Mouse (Mus musculus) cerebellum, adult 2 months (tissue): ENCODE measurements around the gene Med24. TPM values are rescaled to one million over a fixed set of nuclear protein-coding genes. Genes with fewer than 3 reads are reported as not detected.

Experiments used
- DNase-seq, 2 experiments: peaks; one replicate each; pipeline ENCODE4 v3.0.0; 2021
- H3K27ac ChIP-seq: fragments of 200-500 bp; 2 replicates; pipeline ENCODE4 v1.5.1; 2012; ENCODE audit warnings: low read length, control low read depth, inconsistent platforms; ENCODE audit not compliant: insufficient read depth
- H3K27me3 ChIP-seq: fragments of 200-500 bp; 2 replicates; pipeline ENCODE4 v1.6.1; 2012; ENCODE audit warnings: inconsistent platforms, mild to moderate bottlenecking, low read length, moderate library complexity; ENCODE audit not compliant: control insufficient read depth, insufficient read depth
- H3K4me1 ChIP-seq: fragments of 200-500 bp; 2 replicates; pipeline ENCODE4 v1.6.1; 2011; ENCODE audit warnings: low read length; ENCODE audit not compliant: control insufficient read depth, insufficient read depth
- H3K4me3 ChIP-seq: fragments of 200-500 bp; replicated peaks from 2 replicates; pipeline ENCODE3; 2011; ENCODE audit warnings: mild to moderate bottlenecking, low read depth, low read length, control low read depth; ENCODE audit not compliant: insufficient read depth
- CTCF ChIP-seq: fragments of 200-500 bp; IDR thresholded peaks from 2 replicates; pipeline ENCODE4 v1.5.1; 2011; ENCODE audit warnings: low read depth, mild to moderate bottlenecking, control low read depth, low read length, moderate library complexity, borderline replicate concordance; ENCODE audit not compliant: insufficient read depth
- POLR2A ChIP-seq: fragments of 200-500 bp; IDR thresholded peaks from 2 replicates; pipeline ENCODE4 v1.6.1; 2011; ENCODE audit warnings: low read length, control low read depth, borderline replicate concordance; ENCODE audit not compliant: insufficient read depth
- WGBS: fragments of 180-500 bp; shearing (Covaris S2); methylation state at CpG from one replicate; pipeline ENCODE4 v1.1.7; 2018; 5-methylcytosine and 5-hydroxymethylcytosine counted together
- polyA plus RNA-seq: library from polyadenylated mRNA; depleted of rRNA; stranded (reverse); fragments of >200 nt; gene quantifications from 2 replicates; pipeline ENCODE4 v1.2.3, GENCODE M21; 2012

The Med24 gene
- polyA plus RNA-seq, 1 experiment, result 105 TPM

DNA sequence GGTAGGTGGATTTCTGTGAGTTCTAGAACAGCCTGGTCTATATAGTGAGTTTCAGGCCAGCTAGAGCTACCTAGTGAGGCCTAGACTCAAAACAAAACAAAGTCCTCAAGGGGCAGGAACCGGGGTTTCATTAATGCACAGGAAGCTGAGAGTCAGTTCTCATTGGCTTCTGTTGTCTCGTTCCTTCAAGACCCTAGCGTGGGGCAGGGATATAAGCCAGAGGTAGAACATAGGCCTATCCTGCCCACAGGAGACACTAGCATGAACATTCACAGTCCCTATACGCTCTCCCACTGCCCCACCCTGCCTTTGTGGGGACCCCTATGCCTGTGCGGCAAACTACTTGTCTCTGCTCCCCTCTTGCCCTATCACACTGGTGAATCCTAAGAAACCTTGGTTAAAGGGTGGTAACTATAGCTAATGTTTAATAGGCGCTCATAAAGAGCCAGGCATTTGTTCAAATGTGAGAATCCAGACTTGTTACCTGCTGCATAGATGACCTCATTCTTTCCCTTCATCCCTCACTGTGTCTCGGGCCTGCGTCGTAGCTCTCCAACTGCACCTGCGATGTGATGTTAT lies 23.4 kb upstream of the Med24 start:
- peak in 1 of 2 experiments; percentile 35 for DNase-seq
- 55% methylated on average over 10 of the region's 10 CpGs for WGBS
- peaks cover 84% of the 10 kb centered on the region for H3K4me1 ChIP-seq
- H3K27ac ChIP-seq, result peak overlapping the region; percentile 62
- H3K4me3 ChIP-seq, result no peak overlapping the region
- TF ChIP-seq POLR2A, result no peak
- no peaks in the 10 kb centered on the region for H3K27me3 ChIP-seq

DNA sequence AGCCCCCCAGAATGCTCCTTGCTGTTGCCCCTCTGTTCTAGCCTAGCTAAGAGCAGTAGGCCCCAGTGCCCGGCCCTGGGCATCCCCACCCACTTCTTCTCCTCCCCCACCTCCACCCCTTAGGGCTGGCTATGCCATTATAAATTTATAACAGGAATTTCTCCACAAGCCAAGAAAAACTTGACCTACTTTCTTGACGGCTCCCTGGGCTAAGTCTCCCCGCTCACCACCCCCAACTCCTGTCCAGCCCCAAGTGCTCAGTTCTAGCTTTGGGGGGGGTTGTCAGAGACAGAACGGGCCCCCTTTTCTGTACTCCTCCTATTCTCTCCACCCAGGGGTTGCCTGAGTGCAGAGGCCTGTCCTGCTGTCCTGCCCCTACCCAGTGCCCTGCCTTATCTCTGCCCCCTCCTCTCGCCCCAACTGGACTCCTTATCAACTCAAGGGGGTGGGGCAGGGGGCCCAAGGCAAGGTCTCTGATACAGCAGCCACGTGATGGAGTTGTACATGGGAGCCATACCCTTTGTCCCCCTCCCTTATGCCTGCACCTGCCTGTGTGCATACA lies 22.1 kb upstream of the Med24 start:
- TF ChIP-seq POLR2A, result no peak
- TF ChIP-seq CTCF, result no peak
- H3K4me3 ChIP-seq, result peak overlapping the region; percentile 9
- H3K4me1 ChIP-seq, result peaks cover 89% of the 10 kb centered on the region
- peak overlapping the region; percentile 100 for H3K27ac ChIP-seq
- peak; percentile 53 to 57 for DNase-seq
- no peaks in the 10 kb centered on the region for H3K27me3 ChIP-seq
- 8% methylated on average over 6 of the region's 6 CpGs for WGBS

GRCm38 (mm10) chr11:98750351-98751201 lies 21.3 kb upstream of the Med24 start:
- Histone ChIP-seq H3K4me1 (peaks cover 89% of the 10 kb centered on the region), H3K4me3 (peak overlapping the region; percentile 35), H3K27me3 (no peaks in the 10 kb centered on the region), H3K27ac (peak overlapping the region; percentile 100)
- TF ChIP-seq CTCF (no peak), POLR2A (no peak)
- 5% methylated on average over 16 of the region's 17 CpGs for WGBS
- DNase-seq, result peak; percentile 84

DNA sequence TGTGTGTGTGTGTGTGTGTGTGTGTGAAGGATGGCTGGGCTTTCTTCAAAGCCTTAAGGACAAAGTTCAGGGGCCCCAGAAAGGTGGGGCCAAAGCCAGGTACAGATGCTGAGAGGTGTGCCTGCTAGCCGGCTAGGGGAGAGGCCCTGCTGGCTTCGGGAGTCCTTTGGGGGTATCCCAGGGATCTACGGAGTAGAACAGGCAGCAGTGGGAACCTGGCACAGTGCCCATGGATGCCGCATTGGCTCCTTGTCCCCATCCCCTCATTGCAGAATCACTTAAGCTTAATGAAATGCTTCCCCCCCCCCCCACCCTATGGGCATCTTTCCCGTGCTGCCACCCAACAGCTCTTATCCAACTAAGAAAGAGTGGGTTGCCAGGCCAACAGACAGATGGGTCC lies 20.5 kb upstream of the Med24 start:
- H3K4me1 ChIP-seq, result peaks cover 83% of the 10 kb centered on the region
- peak; percentile 50 to 62 for DNase-seq
- TF ChIP-seq POLR2A (no peak), CTCF (no peak)
- peak overlapping the region; percentile 35 for H3K4me3 ChIP-seq
- 2% methylated on average over 5 of the region's 5 CpGs for WGBS
- peak overlapping the region; percentile 100 for H3K27ac ChIP-seq
- no peaks in the 10 kb centered on the region for H3K27me3 ChIP-seq

- 3% methylated on average over 15 of the region's 15 CpGs for whole genome bisulfite sequencing
- Histone ChIP-seq H3K27ac (peak overlapping the region; percentile 100), H3K4me1 (peaks cover 78% of the 10 kb centered on the region), H3K27me3 (no peaks in the 10 kb centered on the region), H3K4me3 (peak overlapping the region; percentile 55)
- DNase-seq, result peak in 1 of 2 experiments; percentile 60
- TF ChIP-seq POLR2A, result no peak
- TF ChIP-seq CTCF, result no peak
These were observed 19.5 kb upstream of the Med24 start for GRCm38 (mm10) chr11:98748506-98749416.

GRCm38 (mm10) chr11:98747804-98748505 lies 18.7 kb upstream of the Med24 start:
- H3K4me1 ChIP-seq, result peaks cover 75% of the 10 kb centered on the region
- H3K27ac ChIP-seq, result peak overlapping the region; percentile 100
- H3K27me3 ChIP-seq, result no peaks in the 10 kb centered on the region
- peak overlapping the region; percentile 55 for H3K4me3 ChIP-seq
- peak; percentile 63 to 66 for DNase-seq
- WGBS, result 8% methylated on average over 6 of the region's 6 CpGs
- TF ChIP-seq POLR2A (no peak), CTCF (no peak)
